Mouse (Mus musculus) neural tube, embryonic 12.5 days (tissue): Measurements from ENCODE around the gene Samhd1. TPM values are rescaled to one million over a fixed set of nuclear protein-coding genes. Genes with fewer than 3 reads are reported as not detected.

Source experiments
- ATAC-seq: fragments of 200-750 bp; cut with Nextera tagmentation; 2 replicates; pipeline ENCODE4 v1.8.0; 2017; ENCODE audit warnings: low read depth, mild to moderate bottlenecking, moderate TSS enrichment, moderate library complexity; ENCODE audit not compliant: low FRiP score
- H3K27ac ChIP-seq: fragments of 300-500 bp; sonication (generic); 2 replicates; pipeline ENCODE4 v1.5.1; 2016
- H3K27me3 ChIP-seq: fragments of 300-500 bp; sonication (generic); replicated peaks from 2 replicates; pipeline ENCODE4 v1.6.1; 2016; ENCODE audit warnings: mild to moderate bottlenecking
- H3K36me3 ChIP-seq: fragments of 300-500 bp; sonication (generic); 2 replicates; pipeline ENCODE4 v1.6.1; 2016; ENCODE audit warnings: mild to moderate bottlenecking
- H3K4me1 ChIP-seq: fragments of 300-500 bp; sonication (generic); 2 replicates; pipeline ENCODE4 v1.6.1; 2016
- H3K4me2 ChIP-seq: fragments of 300-500 bp; sonication (generic); replicated peaks from 2 replicates; pipeline ENCODE4 v1.6.1; 2016; ENCODE audit warnings: mild to moderate bottlenecking
- H3K4me3 ChIP-seq: fragments of 300-500 bp; sonication (generic); 2 replicates; pipeline ENCODE4 v1.5.1; 2016
- H3K9ac ChIP-seq: fragments of 300-500 bp; sonication (generic); 2 replicates; pipeline ENCODE4 v1.6.1; 2016; ENCODE audit warnings: mild to moderate bottlenecking
- H3K9me3 ChIP-seq: fragments of 300-500 bp; sonication (generic); 2 replicates; pipeline ENCODE4 v1.6.1; 2016; ENCODE audit warnings: mild to moderate bottlenecking
- WGBS: fragments of 180-500 bp; shearing (Covaris S2); methylation state at CpG from one replicate; pipeline ENCODE4 v1.1.7; 2016; 5-methylcytosine and 5-hydroxymethylcytosine counted together
- polyA plus RNA-seq: library from polyadenylated mRNA; unstranded; fragments of >200 nt; fragmentation: Nextera tagmentation; extraction: Ambion mirVana; gene quantifications from 2 replicates; pipeline ENCODE4 v1.2.1, GENCODE M21; 2016

The Samhd1 gene
- polyA plus RNA-seq, 1 experiment from 2014 or later = 15.9 TPM

DNA sequence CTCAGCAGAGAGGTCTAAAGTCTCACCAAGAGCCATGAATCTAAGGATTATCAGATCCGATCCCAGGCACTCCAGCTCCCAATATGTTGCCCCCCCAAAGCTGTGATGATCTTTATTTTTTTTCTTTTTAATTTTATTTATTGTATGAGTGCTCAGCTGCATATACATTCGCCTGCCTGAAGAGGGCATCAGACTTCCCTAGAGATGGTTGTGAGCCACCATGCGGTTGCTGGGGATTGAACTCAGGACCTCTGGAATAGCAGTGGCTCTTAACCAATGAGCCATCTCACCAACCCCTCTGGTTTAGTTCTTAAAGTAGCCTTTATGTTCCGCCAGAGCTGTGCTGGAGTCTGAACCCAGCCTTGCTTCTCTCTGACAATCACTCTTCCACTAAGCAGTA, 81.3 kb downstream of the Samhd1 start:
- ATAC-seq = no peak
- Histone ChIP-seq H3K9me3 (no peaks in the 10 kb centered on the region), H3K4me2 (no peak overlapping the region), H3K4me3 (no peak overlapping the region), H3K36me3 (peaks cover 59% of the 10 kb centered on the region), H3K27me3 (no peaks in the 10 kb centered on the region), H3K4me1 (peaks cover 36% of the 10 kb centered on the region), H3K9ac (no peak overlapping the region), H3K27ac (no peak overlapping the region)
- WGBS = 76% methylated on average over 4 of the region's 4 CpGs

DNA sequence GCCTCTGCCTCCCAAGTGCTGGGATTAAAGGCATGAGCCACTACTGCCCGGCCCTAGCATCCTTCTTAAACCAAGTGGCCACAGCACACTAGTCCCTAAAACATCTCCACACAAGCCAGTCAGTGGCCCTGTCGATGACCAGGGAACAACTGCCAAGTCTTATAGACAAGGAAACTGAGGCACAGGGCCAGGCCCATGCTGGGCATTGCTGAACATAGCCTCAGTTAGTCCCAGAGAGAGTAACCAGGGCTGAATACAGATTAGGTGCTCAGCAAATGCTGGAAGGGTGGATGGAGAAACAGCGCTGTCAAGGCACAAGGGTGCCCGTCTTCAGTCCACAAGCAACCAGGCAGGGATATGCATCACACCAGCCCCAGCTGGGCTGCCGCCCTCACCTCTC, 81.9 kb downstream of the Samhd1 start:
- no peak overlapping the region for H3K4me3 ChIP-seq
- no peak overlapping the region for H3K4me2 ChIP-seq
- H3K27ac ChIP-seq = no peak overlapping the region
- no peak for ATAC-seq
- H3K9me3 ChIP-seq = no peaks in the 10 kb centered on the region
- no peak overlapping the region for H3K9ac ChIP-seq
- peaks cover 34% of the 10 kb centered on the region for H3K4me1 ChIP-seq
- H3K36me3 ChIP-seq = peaks cover 64% of the 10 kb centered on the region
- WGBS = 94% methylated on average over 5 of the region's 5 CpGs
- H3K27me3 ChIP-seq = no peaks in the 10 kb centered on the region

DNA sequence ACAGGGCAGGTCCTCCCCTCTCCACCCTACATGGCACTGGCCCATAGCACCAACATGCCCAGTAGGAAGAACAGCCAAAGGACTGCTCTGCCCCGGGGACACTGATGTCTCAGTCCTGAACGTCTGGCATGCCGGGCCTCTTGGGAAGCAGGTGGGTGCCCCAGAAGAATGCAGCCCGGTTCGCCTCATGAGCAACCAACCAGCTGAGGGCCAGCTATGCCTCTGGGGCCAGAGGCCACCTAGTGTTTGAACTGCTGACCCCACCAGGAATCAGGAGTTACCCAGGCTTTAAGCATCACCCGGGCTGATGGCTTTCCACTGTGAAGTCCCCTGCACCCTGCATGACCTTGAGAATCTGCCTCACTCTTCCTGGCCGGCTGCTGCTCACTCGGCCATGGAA, 82.6 kb downstream of the Samhd1 start:
- no peaks in the 10 kb centered on the region for H3K27me3 ChIP-seq
- no peaks in the 10 kb centered on the region for H3K9me3 ChIP-seq
- no peak for ATAC-seq
- H3K27ac ChIP-seq = no peak overlapping the region
- 82% methylated on average over 8 of the region's 8 CpGs for WGBS
- H3K4me3 ChIP-seq = no peak overlapping the region
- no peak overlapping the region for H3K4me2 ChIP-seq
- peaks cover 28% of the 10 kb centered on the region; the same call in 1 of the 2 replicates for H3K4me1 ChIP-seq
- H3K36me3 ChIP-seq = peaks cover 61% of the 10 kb centered on the region
- H3K9ac ChIP-seq = no peak overlapping the region

DNA sequence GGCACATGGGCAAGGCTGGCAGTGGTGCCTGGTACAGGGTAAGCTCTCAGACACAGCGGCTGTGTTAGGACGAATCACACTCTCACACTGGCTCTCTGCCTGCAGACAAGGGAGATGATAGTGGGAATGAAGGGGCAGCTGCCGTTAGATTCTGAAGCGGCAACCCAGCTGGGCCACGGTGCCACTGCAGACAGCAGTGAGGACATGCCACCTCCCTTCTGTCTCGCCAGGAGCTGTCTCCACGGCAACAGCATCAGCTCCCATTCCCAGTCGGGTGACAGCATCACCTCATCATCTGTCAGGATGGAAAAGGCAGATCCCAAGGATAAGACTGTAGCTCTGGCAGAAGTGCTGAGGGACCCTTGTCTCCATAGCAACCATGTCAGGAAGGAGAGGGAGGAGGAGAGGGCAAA, 85.2 kb downstream of the Samhd1 start:
- Histone ChIP-seq H3K4me1 (peaks cover 27% of the 10 kb centered on the region; the same call in 1 of the 2 replicates), H3K4me3 (no peak overlapping the region), H3K9ac (0 out of 2 replicates have a peak overlapping the region, but pooled peaks have one; percentile 38), H3K36me3 (peaks cover 70% of the 10 kb centered on the region), H3K4me2 (peak overlapping the region; percentile 6), H3K27me3 (no peaks in the 10 kb centered on the region), H3K9me3 (peaks cover 4% of the 10 kb centered on the region; the same call in 1 of the 2 replicates), H3K27ac (peak overlapping the region; percentile 63)
- ATAC-seq = peak; percentile 90
- WGBS = 46% methylated on average over 8 of the region's 8 CpGs

DNA sequence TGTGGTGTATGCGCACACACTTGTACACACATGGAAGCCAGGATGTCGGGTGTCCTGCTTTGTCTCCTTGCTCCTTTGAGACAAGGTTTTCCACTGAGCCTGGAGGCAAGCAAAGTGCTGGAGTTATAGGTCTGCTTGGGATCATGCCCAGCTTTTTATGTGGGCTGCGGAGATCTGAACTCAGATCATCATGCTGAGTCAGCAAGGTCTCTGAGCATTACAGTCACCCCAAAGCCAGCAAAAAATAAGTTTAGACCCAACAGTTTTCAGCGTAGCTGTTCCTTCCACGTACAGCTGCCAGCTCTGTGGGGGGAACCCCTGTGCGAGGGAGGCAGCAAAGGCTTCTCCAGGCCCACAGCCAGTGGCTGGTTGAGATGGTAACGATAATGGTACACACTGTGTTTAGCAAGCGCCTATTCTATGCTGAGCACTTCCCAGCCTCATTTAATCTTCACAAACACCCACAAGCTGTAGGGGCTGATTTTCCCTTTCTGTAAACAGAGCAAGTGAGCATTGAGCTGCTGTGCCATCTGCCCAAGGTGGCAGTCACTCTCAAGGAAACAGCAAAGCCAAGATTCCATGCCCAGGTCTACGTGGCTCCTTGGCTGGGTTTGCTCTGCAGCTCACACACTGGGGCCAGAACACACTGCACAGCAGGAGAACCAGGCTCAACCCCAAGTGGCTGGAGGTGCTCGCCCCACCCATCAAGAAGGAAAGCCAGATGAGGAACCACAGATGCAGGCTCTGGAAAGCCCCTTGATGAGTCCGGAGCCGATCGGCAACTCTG, 86.5 kb downstream of the Samhd1 start:
- WGBS = 91% methylated on average over 13 of the region's 13 CpGs
- no peak for ATAC-seq
- Histone ChIP-seq H3K27me3 (no peaks in the 10 kb centered on the region), H3K27ac (no peak overlapping the region), H3K9me3 (peaks cover 4% of the 10 kb centered on the region; the same call in 1 of the 2 replicates), H3K4me3 (no peak overlapping the region), H3K36me3 (peaks cover 69% of the 10 kb centered on the region), H3K4me2 (no peak overlapping the region), H3K4me1 (peaks cover 27% of the 10 kb centered on the region; the same call in 1 of the 2 replicates), H3K9ac (no peak overlapping the region)

Other genes starting within 250 kb of the Samhd1 start
- gene Sla2, start 248.1 kb downstream of the Samhd1 start, polyA plus RNA-seq = 0.35 and 0.50 TPM in 2 replicates
- 61.8 and 63.4 TPM in 2 replicates for gene Ndrg3, start 143.2 kb downstream of the Samhd1 start, polyA plus RNA-seq
- 29.1 and 30.3 TPM in 2 replicates for gene Dsn1, start 128.1 kb downstream of the Samhd1 start, polyA plus RNA-seq
- gene Soga1, start 56.0 kb downstream of the Samhd1 start, polyA plus RNA-seq = 6.1 TPM in 2 replicates
- gene Tldc2, start 48.2 kb downstream of the Samhd1 start, polyA plus RNA-seq = not detected in 2 replicates
- 17.3 and 19.3 TPM in 2 replicates for gene Rbl1, start 69.3 kb upstream of the Samhd1 start, polyA plus RNA-seq
- gene Rpn2, start 143.8 kb upstream of the Samhd1 start, polyA plus RNA-seq = 224 and 234 TPM in 2 replicates
- gene Mroh8, start 144.3 kb upstream of the Samhd1 start, polyA plus RNA-seq = 0.82 and 0.91 TPM in 2 replicates
- gene Ghrh, start 212.2 kb upstream of the Samhd1 start, polyA plus RNA-seq = 0.60 TPM in 1 of 2 replicates, not detected in the other
- gene Manbal, start 232.3 kb upstream of the Samhd1 start, polyA plus RNA-seq = 76.8 and 79.0 TPM in 2 replicates